Mouse (Mus musculus): ENCODE results near the gene Bcan. TPM values are rescaled to one million over a fixed set of nuclear protein-coding genes. Genes with fewer than 3 reads are reported as not detected.

The Bcan gene
- polyA plus RNA-seq, 1 experiment from 2014 or later, result 0.15 TPM

- Histone ChIP-seq H3K9me3 (no peaks in the 10 kb centered on the region), H3K4me3 (peak overlapping the region; percentile 46), H3K4me1 (peaks cover 17% of the 10 kb centered on the region), H3K4me2 (replicated peaks) (peak overlapping the region; percentile 89), H3K27ac (no peak overlapping the region), H3K27me3 (peaks cover 74% of the 10 kb centered on the region), H3K36me3 (no peaks in the 10 kb centered on the region), H3K9ac (0 out of 2 replicates have a peak overlapping the region, but pooled peaks have one; percentile 11)
- 1% methylated on average over 66 of the region's 66 CpGs for WGBS
- ATAC-seq (ENCODE audit: insufficient number of reproducible peaks, insufficient read depth, low FRiP score, low TSS enrichment), result peak; percentile 61
Observed at GRCm38 (mm10) chr3:88022322-88023191, 22.5 kb upstream of the Bcan start.

- ATAC-seq (ENCODE audit: insufficient number of reproducible peaks, insufficient read depth, low FRiP score, low TSS enrichment), result no peak
- WGBS, result 11% methylated on average over 6 of the region's 6 CpGs
- Histone ChIP-seq H3K4me1 (no peaks in the 10 kb centered on the region), H3K36me3 (no peaks in the 10 kb centered on the region), H3K4me3 (no peak overlapping the region), H3K27ac (no peak overlapping the region), H3K27me3 (0 out of 2 replicates have a peak, but pooled peaks cover 5% of the 10 kb centered on the region), H3K9ac (no peak overlapping the region), H3K9me3 (no peaks in the 10 kb centered on the region), H3K4me2 (replicated peaks) (no peak overlapping the region)
Observed at GRCm38 (mm10) chr3:88010634-88011265, 10.7 kb upstream of the Bcan start.

- ATAC-seq (ENCODE audit: insufficient number of reproducible peaks, insufficient read depth, low FRiP score, low TSS enrichment), result no peak
- WGBS, result 75% methylated on average over 18 of the region's 18 CpGs
- Histone ChIP-seq H3K9ac (no peak overlapping the region), H3K27me3 (peaks cover 31% of the 10 kb centered on the region), H3K27ac (no peak overlapping the region), H3K4me1 (0 out of 2 replicates have a peak, but pooled peaks cover 3% of the 10 kb centered on the region), H3K36me3 (no peaks in the 10 kb centered on the region), H3K9me3 (no peaks in the 10 kb centered on the region), H3K4me3 (no peak overlapping the region), H3K4me2 (replicated peaks) (no peak overlapping the region)
Observed at GRCm38 (mm10) chr3:88005822-88006786, 6.1 kb upstream of the Bcan start.

- WGBS, result 3% methylated on average over 17 of the region's 17 CpGs
- H3K4me2 ChIP-seq (replicated peaks), result no peak overlapping the region
- no peak overlapping the region for H3K4me3 ChIP-seq
- ATAC-seq (ENCODE audit: insufficient number of reproducible peaks, insufficient read depth, low FRiP score, low TSS enrichment), result no peak
- no peaks in the 10 kb centered on the region for H3K9me3 ChIP-seq
- no peak overlapping the region for H3K9ac ChIP-seq
- peaks cover 68% of the 10 kb centered on the region for H3K27me3 ChIP-seq
- no peaks in the 10 kb centered on the region for H3K36me3 ChIP-seq
- peaks cover 13% of the 10 kb centered on the region for H3K4me1 ChIP-seq
- H3K27ac ChIP-seq, result no peak overlapping the region
Observed at GRCm38 (mm10) chr3:88002291-88002976, 2.4 kb upstream of the Bcan start.

GRCm38 (mm10) chr3:88000816-88001595 lies 976 bp upstream of the Bcan start:
- H3K4me1 ChIP-seq, result peaks cover 23% of the 10 kb centered on the region
- ATAC-seq (ENCODE audit: insufficient number of reproducible peaks, insufficient read depth, low FRiP score, low TSS enrichment), result no peak
- H3K27ac ChIP-seq, result no peak overlapping the region
- no peak overlapping the region for H3K4me3 ChIP-seq
- WGBS, result 7% methylated on average over 11 of the region's 11 CpGs
- H3K9me3 ChIP-seq, result no peaks in the 10 kb centered on the region
- H3K9ac ChIP-seq, result no peak overlapping the region
- no peak overlapping the region; the same call in 1 of the 2 replicates for H3K4me2 ChIP-seq (replicated peaks)
- H3K36me3 ChIP-seq, result no peaks in the 10 kb centered on the region
- H3K27me3 ChIP-seq, result peaks cover 82% of the 10 kb centered on the region

GRCm38 (mm10) chr3:87999243-87999895 lies 661 bp downstream of the Bcan start:
- under 1% methylated on average over 38 of the region's 38 CpGs for WGBS
- Histone ChIP-seq H3K4me2 (replicated peaks) (peak overlapping the region; percentile 76), H3K36me3 (no peaks in the 10 kb centered on the region), H3K27me3 (peaks cover 96% of the 10 kb centered on the region), H3K27ac (no peak overlapping the region), H3K9me3 (no peaks in the 10 kb centered on the region), H3K4me3 (peak overlapping the region; percentile 44), H3K9ac (peak overlapping the region; percentile 45; the same call in 1 of the 2 replicates), H3K4me1 (peaks cover 25% of the 10 kb centered on the region)
- no peak for ATAC-seq (ENCODE audit: insufficient number of reproducible peaks, insufficient read depth, low FRiP score, low TSS enrichment)

- H3K27me3 ChIP-seq, result peaks cover 100% of the 10 kb centered on the region
- ATAC-seq (ENCODE audit: insufficient number of reproducible peaks, insufficient read depth, low FRiP score, low TSS enrichment), result no peak
- no peak overlapping the region for H3K4me2 ChIP-seq (replicated peaks)
- no peaks in the 10 kb centered on the region for H3K36me3 ChIP-seq
- no peaks in the 10 kb centered on the region for H3K9me3 ChIP-seq
- WGBS, result 6% methylated on average over 7 of the region's 7 CpGs
- no peak overlapping the region for H3K27ac ChIP-seq
- H3K4me3 ChIP-seq, result no peak overlapping the region
- H3K9ac ChIP-seq, result no peak overlapping the region
- peaks cover 25% of the 10 kb centered on the region for H3K4me1 ChIP-seq
Observed at GRCm38 (mm10) chr3:87998747-87999146, 1.3 kb downstream of the Bcan start.

GRCm38 (mm10) chr3:87996971-87997614 lies 2.9 kb downstream of the Bcan start:
- H3K4me1 ChIP-seq, result peaks cover 22% of the 10 kb centered on the region
- H3K9ac ChIP-seq, result no peak overlapping the region
- H3K27ac ChIP-seq, result no peak overlapping the region
- H3K9me3 ChIP-seq, result no peaks in the 10 kb centered on the region
- 1% methylated on average over 48 of the region's 49 CpGs for WGBS
- peaks cover 100% of the 10 kb centered on the region for H3K27me3 ChIP-seq
- H3K4me2 ChIP-seq (replicated peaks), result peak overlapping the region; percentile 57
- no peaks in the 10 kb centered on the region for H3K36me3 ChIP-seq
- no peak for ATAC-seq (ENCODE audit: insufficient number of reproducible peaks, insufficient read depth, low FRiP score, low TSS enrichment)
- H3K4me3 ChIP-seq, result peak overlapping the region; percentile 36

- WGBS, result 4% methylated on average over 15 of the region's 15 CpGs
- no peak for ATAC-seq (ENCODE audit: insufficient number of reproducible peaks, insufficient read depth, low FRiP score, low TSS enrichment)
- Histone ChIP-seq H3K36me3 (no peaks in the 10 kb centered on the region), H3K27ac (no peak overlapping the region), H3K27me3 (peaks cover 100% of the 10 kb centered on the region), H3K9me3 (no peaks in the 10 kb centered on the region), H3K4me2 (replicated peaks) (peak overlapping the region; percentile 57; the same call in 1 of the 2 replicates), H3K4me1 (peaks cover 22% of the 10 kb centered on the region), H3K4me3 (peak overlapping the region; percentile 36), H3K9ac (no peak overlapping the region)
Observed at GRCm38 (mm10) chr3:87996401-87996800, 3.6 kb downstream of the Bcan start.
